Comparison of ENCODE assay signal across 8 mouse cellular contexts in genomic region chr19:4332653-4333052, GRCm38 (mm10). TPM values are rescaled to one million over a fixed set of nuclear protein-coding genes. Genes with fewer than 3 reads are reported as not detected.
DNase-seq lines count a peak whose midpoint lies in the region; ATAC-seq and TF ChIP-seq lines count a peak whose summit lies in the region.

No protein-coding gene starts in this region.

- peaks cover 8% of the 10 kb centered on the region; the same call in 1 of the 2 replicates for H3K4me1 ChIP-seq in cortical plate, adult 2 months (ENCODE audit: control insufficient read depth, insufficient read depth, low read length)
- peaks cover 30% of the 10 kb centered on the region for H3K4me1 ChIP-seq in heart, embryonic 12.5 days (replicated peaks)
- H3K4me1 ChIP-seq in kidney, postnatal 0 days (replicated peaks; ENCODE audit: insufficient read depth, low read length): peaks cover 16% of the 10 kb centered on the region
- peaks cover 17% of the 10 kb centered on the region in 2 experiments for H3K4me1 ChIP-seq in liver, embryonic 14.5 days (replicated peaks; ENCODE audit: control insufficient read depth in 2 of 2, insufficient read depth in 2 of 2, low read length in 1 of 2)
- H3K4me1 ChIP-seq in neural tube, embryonic 11.5 days (ENCODE audit: control insufficient read depth, insufficient read depth, low read length): peaks cover 9% of the 10 kb centered on the region
- H3K4me1 ChIP-seq in thymus, adult 2 months (replicated peaks; ENCODE audit: control insufficient read depth, insufficient read depth, low read length): peaks cover 14% of the 10 kb centered on the region

- intact Hi-C loops in heart, postnatal 25 days (cut with DNase I): no loop called here

- DNase-seq in heart, adult 11 months: peak; percentile 95
- no peak for DNase-seq in heart, postnatal 25 days (ENCODE audit: low spot score)
- DNase-seq in kidney, postnatal 0 days (ENCODE audit: low spot score): peak; percentile 67
- peak; percentile 27 to 48 (median 28) for DNase-seq in liver, embryonic 14.5 days (ENCODE audit: low read depth in 3 of 3, low spot score in 3 of 3)
- peak; percentile 49 for DNase-seq in neural tube, embryonic 11.5 days (ENCODE audit: low spot score)
- DNase-seq in thymus, adult 2 months: peak; percentile 60

- H3K9me3 ChIP-seq in heart, embryonic 12.5 days (replicated peaks): no peaks in the 10 kb centered on the region
- no peaks in the 10 kb centered on the region for H3K9me3 ChIP-seq in kidney, postnatal 0 days (replicated peaks; ENCODE audit: low read length)
- H3K9me3 ChIP-seq in liver, embryonic 14.5 days (ENCODE audit: control insufficient read depth, low read length): no peaks in the 10 kb centered on the region
- no peaks in the 10 kb centered on the region for H3K9me3 ChIP-seq in neural tube, embryonic 11.5 days (ENCODE audit: control insufficient read depth, low read length)

- TF ChIP-seq EP300 in liver, embryonic 14.5 days (IDR thresholded peaks at IDR 0.05; ENCODE audit: low read depth): no peak

- H3K9ac ChIP-seq in heart, embryonic 12.5 days: peak overlapping the region; percentile 87
- H3K9ac ChIP-seq in kidney, postnatal 0 days (ENCODE audit: low read depth, low read length): peak overlapping the region; percentile 64
- peak overlapping the region; percentile 69 for H3K9ac ChIP-seq in liver, embryonic 14.5 days (replicated peaks)
- peak overlapping the region; percentile 81 for H3K9ac ChIP-seq in neural tube, embryonic 11.5 days (ENCODE audit: low read length)

- ATAC-seq in heart, embryonic 12.5 days (ENCODE audit: insufficient number of reproducible peaks, low FRiP score): no peak
- ATAC-seq in kidney, postnatal 0 days (replicated peaks; ENCODE audit: low FRiP score, low read depth): no peak
- peak; percentile 16 for ATAC-seq in liver, embryonic 14.5 days (ENCODE audit: insufficient read depth)
- no peak for ATAC-seq in neural tube, embryonic 11.5 days (ENCODE audit: insufficient read depth, low FRiP score, low TSS enrichment)

- 0% methylated on average over 4 of the region's 4 CpGs for WGBS in heart, embryonic 12.5 days
- WGBS in kidney, postnatal 0 days: 0% methylated on average over 4 of the region's 4 CpGs
- WGBS in liver, embryonic 14.5 days (ENCODE audit: insufficient replicate concordance): 1% methylated on average over 4 of the region's 4 CpGs
- 1% methylated on average over 4 of the region's 4 CpGs for WGBS in neural tube, embryonic 11.5 days
- WGBS in thymus, adult 2 months: under 1% methylated on average over 4 of the region's 4 CpGs

- H3K27ac ChIP-seq in cortical plate, adult 2 months (ENCODE audit: insufficient read depth, low read length): peak overlapping the region; percentile 83; the same call in 1 of the 2 replicates
- peak overlapping the region; percentile 93 for H3K27ac ChIP-seq in heart, embryonic 12.5 days (ENCODE audit: poor library complexity, severe bottlenecking)
- peak overlapping the region; percentile 93 for H3K27ac ChIP-seq in kidney, postnatal 0 days
- no peak overlapping the region for H3K27ac ChIP-seq in liver, embryonic 14.5 days
- peak overlapping the region; percentile 88; the same call in 1 of the 2 replicates for H3K27ac ChIP-seq in neural tube, embryonic 11.5 days (ENCODE audit: low read depth, low read length)
- H3K27ac ChIP-seq in thymus, adult 2 months (ENCODE audit: control insufficient read depth, insufficient read depth, low read length): peak overlapping the region; percentile 68

- peak overlapping the region; percentile 88 for H3K4me2 ChIP-seq in heart, embryonic 12.5 days
- peak overlapping the region; percentile 68 for H3K4me2 ChIP-seq in kidney, postnatal 0 days (ENCODE audit: low read length)
- H3K4me2 ChIP-seq in liver, embryonic 14.5 days (ENCODE audit: low read depth): peak overlapping the region; percentile 80
- H3K4me2 ChIP-seq in neural tube, embryonic 11.5 days (ENCODE audit: low read depth): peak overlapping the region; percentile 81

- no peaks in the 10 kb centered on the region for H3K27me3 ChIP-seq in heart, embryonic 12.5 days (replicated peaks)
- no peaks in the 10 kb centered on the region for H3K27me3 ChIP-seq in kidney, postnatal 0 days (ENCODE audit: insufficient read depth, low read length)
- no peaks in the 10 kb centered on the region for H3K27me3 ChIP-seq in liver, embryonic 14.5 days (ENCODE audit: control insufficient read depth, insufficient read depth, low read length)
- H3K27me3 ChIP-seq in neural tube, embryonic 11.5 days (ENCODE audit: control insufficient read depth, insufficient read depth, low read length): no peaks in the 10 kb centered on the region
- H3K27me3 ChIP-seq in thymus, adult 2 months (ENCODE audit: control insufficient read depth, insufficient read depth, low read length): no peaks in the 10 kb centered on the region

- no peak for TF ChIP-seq CTCF in cortical plate, adult 2 months (IDR thresholded peaks at IDR 0.05; ENCODE audit: extremely low read depth, insufficient read depth, low read length)
- no peak for TF ChIP-seq CTCF in kidney, postnatal 0 days (IDR thresholded peaks at IDR 0.05; ENCODE audit: low read depth)
- no peak for TF ChIP-seq CTCF in liver, embryonic 14.5 days (IDR thresholded peaks at IDR 0.05; ENCODE audit: low read depth)
- no peak for TF ChIP-seq CTCF in thymus, adult 2 months (IDR thresholded peaks at IDR 0.05; ENCODE audit: borderline replicate concordance, control insufficient read depth, extremely low read depth, insufficient read depth, low read length, poor library complexity)

- no peak for TF ChIP-seq POLR2A in cortical plate, adult 2 months (IDR thresholded peaks at IDR 0.05; ENCODE audit: extremely low read depth, insufficient read depth, low read length)
- no peak for TF ChIP-seq POLR2A in thymus, adult 2 months (IDR thresholded peaks at IDR 0.05; ENCODE audit: control insufficient read depth, extremely low read depth, insufficient read depth, low read length, poor library complexity)

- peaks cover 35% of the 10 kb centered on the region for H3K36me3 ChIP-seq in heart, embryonic 12.5 days
- H3K36me3 ChIP-seq in kidney, postnatal 0 days (ENCODE audit: insufficient read depth, low read length): peaks cover 24% of the 10 kb centered on the region
- peaks cover 33% of the 10 kb centered on the region for H3K36me3 ChIP-seq in liver, embryonic 14.5 days (replicated peaks; ENCODE audit: control insufficient read depth, insufficient read depth, low read depth)
- H3K36me3 ChIP-seq in neural tube, embryonic 11.5 days (ENCODE audit: control insufficient read depth, insufficient read depth, low read length): peaks cover 10% of the 10 kb centered on the region
- peaks cover 32% of the 10 kb centered on the region for H3K36me3 ChIP-seq in thymus, adult 2 months (ENCODE audit: control insufficient read depth, insufficient read depth, low read length)

- peak overlapping the region; percentile 67 for H3K4me3 ChIP-seq in cortical plate, adult 2 months (ENCODE audit: insufficient read depth, low read length)
- peak overlapping the region; percentile 61 for H3K4me3 ChIP-seq in heart, embryonic 12.5 days
- H3K4me3 ChIP-seq in kidney, postnatal 0 days (replicated peaks; ENCODE audit: low read depth, low read length): peak overlapping the region; percentile 54
- peak overlapping the region; percentile 66 to 81 for H3K4me3 ChIP-seq in liver, embryonic 14.5 days (ENCODE audit: insufficient read depth in 1 of 2, low read depth in 2 of 2, low read length in 2 of 2)
- peak overlapping the region; percentile 70 for H3K4me3 ChIP-seq in neural tube, embryonic 11.5 days (ENCODE audit: low read depth, low read length)
- H3K4me3 ChIP-seq in thymus, adult 2 months (ENCODE audit: control insufficient read depth, insufficient read depth, low read length): peak overlapping the region; percentile 45

RNA-seq across cellular contexts. Expression of gene Grk2, which starts 26.6 kb away (rescaled TPM):
- 10 to 100 TPM; 49.3 to 57.9 TPM for total RNA-seq in heart, postnatal 25 days (2021)
- polyA plus RNA-seq in cortical plate, adult 2 months (2012; rRNA removed): 220 and 239 TPM in 2 replicates
- 12.6 and 15.6 TPM in 2 replicates for polyA plus RNA-seq in heart, embryonic 12.5 days (2016; fragmentation: Nextera tagmentation; extraction: Ambion mirVana)
- polyA plus RNA-seq in kidney, postnatal 0 days (2015; fragmentation: Nextera tagmentation; extraction: Ambion mirVana): 12.8 and 14.4 TPM in 2 replicates
- polyA plus RNA-seq in liver, embryonic 14.5 days (2012; rRNA removed): 23.9 and 26.0 TPM in 2 replicates
- 9.4 and 10.8 TPM in 2 replicates for polyA plus RNA-seq in liver, embryonic 14.5 days (2014; fragmentation: Nextera tagmentation; extraction: Ambion mirVana)
- 16.6 and 19.0 TPM in 2 replicates for polyA plus RNA-seq in neural tube, embryonic 11.5 days (2014; fragmentation: Nextera tagmentation; extraction: Ambion mirVana)
- polyA plus RNA-seq in thymus, adult 2 months (2012; rRNA removed): 515 and 528 TPM in 2 replicates

RNA-seq across cellular contexts. Expression of gene Ankrd13d, which starts 49.7 kb away (rescaled TPM):
- total RNA-seq in heart, postnatal 25 days (2021): 1 to 10 TPM; 1.2 to 1.5 TPM
- 76.1 and 85.9 TPM in 2 replicates for polyA plus RNA-seq in cortical plate, adult 2 months (2012; rRNA removed)
- 1.6 and 2.0 TPM in 2 replicates for polyA plus RNA-seq in heart, embryonic 12.5 days (2016; fragmentation: Nextera tagmentation; extraction: Ambion mirVana)
- 3.9 and 5.4 TPM in 2 replicates for polyA plus RNA-seq in kidney, postnatal 0 days (2015; fragmentation: Nextera tagmentation; extraction: Ambion mirVana)
- polyA plus RNA-seq in liver, embryonic 14.5 days (2012; rRNA removed): 0.93 and 1.3 TPM in 2 replicates
- polyA plus RNA-seq in liver, embryonic 14.5 days (2014; fragmentation: Nextera tagmentation; extraction: Ambion mirVana): 0.45 and 0.66 TPM in 2 replicates
- polyA plus RNA-seq in neural tube, embryonic 11.5 days (2014; fragmentation: Nextera tagmentation; extraction: Ambion mirVana): 11.6 and 14.1 TPM in 2 replicates
- polyA plus RNA-seq in thymus, adult 2 months (2012; rRNA removed): 56.0 and 61.4 TPM in 2 replicates
